Mouse (Mus musculus) retina, adult 2 months (tissue): ENCODE measurements around the gene Plekhg4.

ENCODE experiments used
- DNase-seq: peaks from one replicate; pipeline ENCODE4 v3.0.0-alpha.2; 2012; ENCODE audit warnings: low read depth, low spot score

The Plekhg4 gene

GRCm38 (mm10) chr8:105349096-105349771 is 23.8 kb upstream of the Plekhg4 start:
- DNase-seq: peak; percentile 34

GRCm38 (mm10) chr8:105350186-105350585 is 22.9 kb upstream of the Plekhg4 start:
- DNase-seq: no peak

- no peak for DNase-seq
These were observed 19.4 kb upstream of the Plekhg4 start for GRCm38 (mm10) chr8:105353583-105354135.

GRCm38 (mm10) chr8:105354549-105354948 is 18.5 kb upstream of the Plekhg4 start:
- no peak for DNase-seq

- no peak for DNase-seq
These were observed 17.7 kb upstream of the Plekhg4 start for GRCm38 (mm10) chr8:105355179-105356024.

GRCm38 (mm10) chr8:105356681-105357080 is 16.4 kb upstream of the Plekhg4 start:
- DNase-seq: no peak

- DNase-seq: no peak
These were observed 13.9 kb upstream of the Plekhg4 start for GRCm38 (mm10) chr8:105359208-105359607.

GRCm38 (mm10) chr8:105359646-105360045 is 13.4 kb upstream of the Plekhg4 start:
- DNase-seq: no peak

GRCm38 (mm10) chr8:105361751-105362702 is 11.0 kb upstream of the Plekhg4 start:
- DNase-seq: no peak

- no peak for DNase-seq
These were observed 6.0 kb upstream of the Plekhg4 start for GRCm38 (mm10) chr8:105367107-105367506.

- no peak for DNase-seq
These were observed 601 bp upstream of the Plekhg4 start for GRCm38 (mm10) chr8:105372473-105372872.

- no peak for DNase-seq
These were observed 1.5 kb downstream of the Plekhg4 start for GRCm38 (mm10) chr8:105374513-105374966.

GRCm38 (mm10) chr8:105378673-105379072 is 5.6 kb downstream of the Plekhg4 start:
- no peak for DNase-seq

GRCm38 (mm10) chr8:105380308-105380707 is 7.2 kb downstream of the Plekhg4 start:
- DNase-seq: no peak

GRCm38 (mm10) chr8:105384070-105384469 is 11.0 kb downstream of the Plekhg4 start:
- DNase-seq: no peak

GRCm38 (mm10) chr8:105387151-105387550 is 14.1 kb downstream of the Plekhg4 start:
- DNase-seq: no peak

- DNase-seq: no peak
These were observed 16.0 kb downstream of the Plekhg4 start for GRCm38 (mm10) chr8:105389096-105389495.

- no peak for DNase-seq
These were observed 20.2 kb downstream of the Plekhg4 start for GRCm38 (mm10) chr8:105393089-105393787.

GRCm38 (mm10) chr8:105393915-105394314 is 20.8 kb downstream of the Plekhg4 start:
- DNase-seq: no peak

- DNase-seq: peak; percentile 36
These were observed 24.7 kb downstream of the Plekhg4 start for GRCm38 (mm10) chr8:105397747-105398146.

GRCm38 (mm10) chr8:105400016-105400415 is 26.9 kb downstream of the Plekhg4 start:
- no peak for DNase-seq
